Mouse (Mus musculus) ovary, postnatal 10 days (tissue): ENCODE data around the gene Mcm8.

Experiments used
- DNase-seq: peaks from one replicate; pipeline ENCODE4 v3.0.0; 2022; ENCODE audit warnings: low spot score

Gene Mcm8

GRCm38 (mm10) chr2:132815608-132816314 lies at the start of gene Mcm8, which contains the start of gene Trmt6:
Mcm8 (plus strand) TSS chr2:132816141.
Trmt6 (minus strand) TSS chr2:132816055.
- DNase-seq = peak; percentile 66

- no peak for DNase-seq
Measured at GRCm38 (mm10) chr2:132770822-132771221, 45.1 kb upstream of the Mcm8 start.

GRCm38 (mm10) chr2:132780978-132781377 lies 35.0 kb upstream of the Mcm8 start, which contains the start of gene Chgb:
Chgb (plus strand) TSS chr2:132781278.
- DNase-seq = no peak

GRCm38 (mm10) chr2:132781439-132782068 lies 34.4 kb upstream of the Mcm8 start:
- peak; percentile 94 for DNase-seq

GRCm38 (mm10) chr2:132784039-132784438 lies 31.9 kb upstream of the Mcm8 start:
- DNase-seq = no peak

- DNase-seq = no peak
Measured at GRCm38 (mm10) chr2:132793441-132794203, 22.3 kb upstream of the Mcm8 start.

- DNase-seq = no peak
Measured at GRCm38 (mm10) chr2:132794204-132794586, 21.7 kb upstream of the Mcm8 start.

GRCm38 (mm10) chr2:132802976-132803375 lies 13.0 kb upstream of the Mcm8 start:
- DNase-seq = no peak

- no peak for DNase-seq
Measured at GRCm38 (mm10) chr2:132841071-132841470, 25.1 kb downstream of the Mcm8 start.

GRCm38 (mm10) chr2:132846407-132847358 lies 30.7 kb downstream of the Mcm8 start, which contains the start of gene Crls1:
Crls1 (plus strand) TSS chr2:132846666.
- DNase-seq = peak; percentile 99

GRCm38 (mm10) chr2:132847581-132847980 lies 31.6 kb downstream of the Mcm8 start:
- DNase-seq = no peak

- DNase-seq = no peak
Measured at GRCm38 (mm10) chr2:132848361-132848760, 32.4 kb downstream of the Mcm8 start.

- DNase-seq = no peak
Measured at GRCm38 (mm10) chr2:132849141-132849540, 33.2 kb downstream of the Mcm8 start.

GRCm38 (mm10) chr2:132853051-132853450 lies 37.1 kb downstream of the Mcm8 start:
- DNase-seq = no peak

- no peak for DNase-seq
Measured at GRCm38 (mm10) chr2:132856333-132856732, 40.4 kb downstream of the Mcm8 start.

GRCm38 (mm10) chr2:132860435-132860834 lies 44.5 kb downstream of the Mcm8 start:
- DNase-seq = no peak

GRCm38 (mm10) chr2:132861456-132861855 lies 45.5 kb downstream of the Mcm8 start:
- no peak for DNase-seq

GRCm38 (mm10) chr2:132863325-132863724 lies 47.4 kb downstream of the Mcm8 start:
- no peak for DNase-seq

- no peak for DNase-seq
Measured at GRCm38 (mm10) chr2:132867521-132867920, 51.6 kb downstream of the Mcm8 start.

GRCm38 (mm10) chr2:132869682-132870081 lies 53.7 kb downstream of the Mcm8 start:
- DNase-seq = no peak

- DNase-seq = no peak
Measured at GRCm38 (mm10) chr2:132870286-132870685, 54.3 kb downstream of the Mcm8 start.

- no peak for DNase-seq
Measured at GRCm38 (mm10) chr2:132871663-132872062, 55.7 kb downstream of the Mcm8 start.
